Mouse (Mus musculus) neural tube, embryonic 10.5 days (tissue): ENCODE measurements around the gene Disc1.

Source experiments
- DNase-seq: peaks from one replicate; pipeline ENCODE4 v3.0.0-alpha.2; 2017; ENCODE audit warnings: low spot score; ENCODE audit errors: extremely low spot score

Disc1 gene

DNA sequence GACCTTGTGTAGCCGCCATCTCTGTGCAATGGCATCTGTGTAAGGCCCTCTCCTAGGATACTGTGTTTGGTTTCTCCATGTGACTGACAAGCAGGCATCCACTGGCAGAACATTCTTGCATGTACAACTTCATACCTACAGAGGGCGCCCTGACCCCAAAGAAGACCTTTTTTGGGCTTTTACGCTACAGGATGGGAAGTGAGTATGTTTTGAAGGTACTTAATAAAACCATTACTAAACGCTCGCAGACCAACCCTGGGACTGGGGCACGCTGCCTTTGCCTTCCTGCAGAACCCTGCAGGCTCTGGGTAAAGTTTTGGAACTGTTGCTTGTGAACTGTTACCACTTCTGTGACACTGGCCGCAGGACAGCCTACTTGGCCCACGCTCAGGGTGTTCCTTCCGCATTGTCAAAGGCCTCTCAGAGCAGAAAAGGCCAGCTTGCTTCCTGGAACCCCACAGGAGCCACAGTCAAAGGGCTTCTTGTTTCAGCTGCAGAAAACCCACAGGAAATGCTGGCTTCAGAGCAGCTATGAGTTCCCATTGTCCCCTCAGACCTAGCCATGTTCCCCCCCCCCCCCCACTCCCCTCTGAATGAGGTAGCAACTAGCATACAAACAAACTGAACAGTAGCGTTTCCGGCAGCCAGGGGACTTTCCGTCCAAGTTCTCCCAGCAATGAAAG lies 13.1 kb downstream of the Disc1 start:
- peak; percentile 54 for DNase-seq

- no peak for DNase-seq
These were observed 13.6 kb downstream of the Disc1 start for GRCm38 (mm10) chr8:125067596-125067960.

DNA sequence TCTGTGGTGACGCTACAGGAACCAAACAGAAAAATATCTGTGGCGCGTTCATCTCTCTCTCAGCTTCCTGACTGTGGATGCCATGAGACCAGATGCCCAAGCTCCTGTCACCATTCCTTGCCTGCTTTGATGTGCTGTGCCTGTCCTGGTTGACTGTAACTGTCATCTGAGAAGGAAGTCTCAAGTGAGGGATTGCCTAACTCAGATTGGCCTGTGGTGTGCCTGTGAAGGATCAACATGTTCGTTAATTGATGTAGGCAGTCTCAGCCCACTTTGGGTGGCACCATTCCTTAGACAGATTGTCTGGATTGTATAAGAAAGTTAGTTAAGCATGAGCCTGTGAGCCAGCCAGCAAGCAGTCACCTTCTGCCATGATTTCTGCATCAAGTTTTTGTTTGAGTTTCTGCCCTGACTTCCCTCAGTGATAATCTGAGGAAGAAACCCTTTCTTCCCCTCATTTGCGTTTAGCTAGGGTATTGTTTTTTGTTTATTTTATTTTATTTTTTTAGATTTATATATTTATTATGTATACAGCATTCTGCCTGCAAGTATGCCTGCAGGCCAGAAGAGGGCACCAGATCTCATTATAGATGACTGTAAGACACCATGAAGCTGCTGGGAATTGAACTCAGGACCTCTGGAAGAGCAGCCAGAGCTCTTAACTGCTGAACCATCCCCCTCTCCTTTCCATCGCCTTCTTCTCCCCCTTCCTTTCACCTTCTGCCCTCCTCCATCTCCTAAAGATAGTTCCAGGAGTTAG lies 14.3 kb downstream of the Disc1 start:
- no peak for DNase-seq

- no peak for DNase-seq
These were observed 15.3 kb downstream of the Disc1 start for GRCm38 (mm10) chr8:125069304-125069703.

DNA sequence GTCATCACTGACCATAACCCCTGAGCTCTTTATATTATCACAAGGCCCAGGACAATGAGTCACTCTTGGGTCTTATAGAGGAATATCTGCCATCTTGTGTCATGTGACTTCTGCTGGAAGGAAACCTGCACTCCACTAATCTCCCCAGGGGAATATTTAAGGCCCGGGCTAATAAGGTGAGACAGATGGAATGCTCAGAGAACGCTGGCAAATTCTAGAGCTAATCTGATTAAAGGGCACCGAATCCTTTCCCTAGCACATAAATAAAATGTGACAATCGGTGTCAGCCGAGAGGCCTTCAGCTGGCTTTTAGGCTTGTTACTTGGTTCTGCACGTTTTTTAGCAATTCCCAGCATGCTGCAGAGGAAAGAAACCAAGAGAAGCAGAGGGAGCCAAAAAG lies 15.7 kb downstream of the Disc1 start:
- no peak for DNase-seq

DNA sequence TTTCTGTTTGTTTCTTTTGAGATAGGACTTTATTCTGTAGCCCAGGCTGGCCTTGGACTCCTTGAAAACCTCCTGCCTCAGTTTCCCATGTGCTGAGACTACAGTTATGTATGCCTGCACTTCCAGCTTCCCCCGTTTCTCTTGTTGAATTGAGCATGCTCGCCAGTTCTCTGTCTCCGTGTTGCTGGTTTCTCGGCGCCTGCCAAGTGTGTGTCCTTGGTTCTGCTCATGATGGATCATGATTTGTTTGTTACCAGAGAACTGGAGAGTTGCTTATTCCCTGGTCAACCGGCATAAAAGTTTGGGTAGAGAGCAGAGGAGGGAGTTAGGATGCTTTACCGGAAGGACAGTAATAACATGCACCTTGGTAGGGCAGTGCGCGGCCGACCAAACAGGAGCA lies 20.1 kb downstream of the Disc1 start:
- DNase-seq: no peak

- DNase-seq: no peak
These were observed 20.6 kb downstream of the Disc1 start for GRCm38 (mm10) chr8:125074581-125074980.

DNA sequence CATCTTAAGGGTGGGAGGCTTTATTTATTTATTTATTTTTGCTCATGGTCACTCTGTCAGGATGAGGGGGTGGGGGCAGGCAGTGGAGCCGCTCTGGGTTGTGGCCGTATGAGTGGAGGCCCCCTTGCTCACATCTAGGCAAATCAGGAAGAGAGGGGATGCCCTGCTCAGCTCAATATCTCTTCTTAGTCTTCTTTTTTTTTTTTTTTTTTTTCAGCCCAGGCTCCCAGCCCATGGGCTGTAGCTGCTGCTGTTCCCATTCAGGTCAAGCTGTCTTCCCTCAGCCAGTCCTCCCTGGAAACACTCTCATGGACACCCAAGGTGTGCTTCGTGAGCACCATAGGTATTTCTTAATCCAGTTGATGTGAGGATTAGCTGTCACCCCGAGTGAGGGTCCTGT lies 21.4 kb downstream of the Disc1 start:
- DNase-seq: no peak

GRCm38 (mm10) chr8:125077326-125077725 lies 23.3 kb downstream of the Disc1 start:
- no peak for DNase-seq

- no peak for DNase-seq
These were observed 24.9 kb downstream of the Disc1 start for GRCm38 (mm10) chr8:125078771-125079384.

GRCm38 (mm10) chr8:125080388-125081344 lies 26.7 kb downstream of the Disc1 start:
- no peak for DNase-seq

- DNase-seq: no peak
These were observed 29.8 kb downstream of the Disc1 start for GRCm38 (mm10) chr8:125083746-125084145.

GRCm38 (mm10) chr8:125084523-125084922 lies 30.5 kb downstream of the Disc1 start:
- DNase-seq: no peak

- no peak for DNase-seq
These were observed 37.1 kb downstream of the Disc1 start for GRCm38 (mm10) chr8:125090889-125091740.

- DNase-seq: no peak
These were observed 43.1 kb downstream of the Disc1 start for GRCm38 (mm10) chr8:125097140-125097539.

DNA sequence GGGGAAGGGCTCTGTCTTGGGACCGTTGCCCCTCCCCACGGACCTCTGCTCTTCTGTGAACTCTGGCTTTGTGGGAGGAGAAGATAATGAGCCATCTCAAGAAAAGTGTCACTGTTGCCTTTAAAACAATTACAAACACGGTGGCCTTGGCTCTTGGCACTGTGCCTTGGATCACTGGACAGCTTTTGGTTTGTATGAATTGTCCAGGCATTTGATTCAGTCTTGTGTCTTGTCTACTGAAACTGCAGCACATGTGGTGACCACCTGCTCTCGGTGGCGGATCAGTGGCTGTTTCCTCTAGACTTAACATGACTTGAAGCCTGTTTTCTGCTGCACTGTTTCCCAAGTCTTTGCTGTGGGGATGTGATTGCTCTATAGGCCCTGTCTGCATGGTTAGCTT lies 44.1 kb downstream of the Disc1 start:
- DNase-seq: peak; percentile 47

GRCm38 (mm10) chr8:125102303-125102702 lies 48.3 kb downstream of the Disc1 start:
- DNase-seq: no peak

GRCm38 (mm10) chr8:125113171-125113570 lies 59.2 kb downstream of the Disc1 start:
- no peak for DNase-seq

DNA sequence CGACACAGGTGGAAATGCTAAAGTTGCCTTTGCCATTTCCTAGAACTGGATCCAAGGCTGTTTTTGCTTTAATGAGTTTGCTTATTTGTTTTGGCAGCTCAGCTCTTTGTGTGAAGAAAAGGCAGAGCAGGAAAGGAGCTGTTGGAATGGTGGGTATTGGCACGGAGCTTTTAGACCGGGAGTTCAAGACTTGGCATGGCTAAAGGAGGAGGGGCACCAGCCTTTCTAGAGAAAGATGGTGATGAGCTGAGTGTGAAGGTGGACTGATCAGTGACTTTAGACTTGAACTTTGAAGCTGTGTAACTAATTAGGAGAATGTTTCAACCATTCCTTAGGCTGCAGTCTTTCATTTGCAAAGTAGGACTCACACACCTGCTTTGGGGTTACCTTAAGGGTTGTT lies 59.8 kb downstream of the Disc1 start:
- DNase-seq: no peak

DNA sequence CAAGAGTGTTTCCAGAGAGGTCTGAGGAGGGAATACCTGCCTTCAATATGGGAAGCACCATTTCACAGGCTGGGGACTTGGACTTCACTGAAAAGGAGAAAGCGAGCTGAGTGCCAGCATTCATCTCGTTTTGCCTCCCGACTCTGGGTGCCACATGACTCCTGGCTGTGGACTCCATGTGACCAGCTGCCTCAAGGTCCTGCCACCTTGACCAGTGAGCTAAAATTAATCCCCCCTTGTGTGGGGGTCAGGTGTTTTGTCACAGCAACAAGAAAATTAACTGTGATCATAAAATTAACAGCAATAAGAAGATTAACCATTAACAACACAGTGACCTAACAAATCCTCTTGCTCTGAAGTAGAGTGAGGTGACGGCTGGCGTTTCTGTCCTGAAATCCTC lies 61.3 kb downstream of the Disc1 start:
- DNase-seq: no peak

- DNase-seq: peak; percentile 41
These were observed 62.6 kb downstream of the Disc1 start for GRCm38 (mm10) chr8:125116616-125117015.
